Mouse (Mus musculus): ENCODE measurements at regions not wholly inside any gene's neighbourhood (a gene's known extent, or its start where the extent isn't known, plus 50 kb on each side); places are given as distances from the start of the nearest gene placed in this dataset.

DNA sequence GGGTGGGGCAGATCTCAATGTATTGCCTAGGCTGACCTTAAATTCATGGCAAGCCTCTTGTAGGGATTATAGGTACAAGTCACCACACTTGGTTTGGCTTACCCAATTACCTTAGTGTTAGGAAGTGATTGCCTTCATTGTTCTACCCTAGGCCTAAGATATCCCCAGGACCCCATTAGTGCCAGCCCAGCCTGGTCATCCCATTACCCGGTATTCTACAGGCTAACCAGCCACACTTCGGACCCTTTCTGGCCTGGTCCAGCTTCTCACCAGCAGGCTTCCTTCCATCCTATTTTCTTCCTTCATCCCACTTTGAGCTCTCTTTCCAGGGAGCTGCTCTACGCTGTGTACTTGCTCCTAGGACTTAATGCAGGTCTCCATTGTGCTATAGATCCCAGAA lies 59.5 kb downstream of the Tex35 start:
- no peak for ATAC-seq (replicated peaks; ENCODE audit: low FRiP score, low TSS enrichment, low read depth)
- H3K27me3 ChIP-seq (replicated peaks; ENCODE audit: control insufficient read depth, insufficient read depth, low read length) = no peaks in the 10 kb centered on the region
- H3K27ac ChIP-seq (ENCODE audit: low read depth) = no peak overlapping the region
- no peak overlapping the region for H3K9ac ChIP-seq (ENCODE audit: low read length)
- WGBS = 88% methylated on average over 3 of the region's 3 CpGs
- H3K4me3 ChIP-seq (ENCODE audit: low read depth, low read length) = no peak overlapping the region
- no peaks in the 10 kb centered on the region for H3K36me3 ChIP-seq (ENCODE audit: control insufficient read depth, insufficient read depth, low read length)
- no peak overlapping the region for H3K4me2 ChIP-seq (ENCODE audit: low read length)
- H3K9me3 ChIP-seq (ENCODE audit: control insufficient read depth, low read length) = no peaks in the 10 kb centered on the region
- peaks cover 9% of the 10 kb centered on the region for H3K4me1 ChIP-seq (replicated peaks; ENCODE audit: control insufficient read depth, insufficient read depth, low read length)
- DNase-seq (ENCODE audit: low spot score) = no peak

- Histone ChIP-seq H3K27ac (ENCODE audit: low read depth) (no peak overlapping the region), H3K27me3 (replicated peaks; ENCODE audit: control insufficient read depth, insufficient read depth, low read length) (no peaks in the 10 kb centered on the region), H3K4me1 (replicated peaks; ENCODE audit: control insufficient read depth, insufficient read depth, low read length) (peaks cover 9% of the 10 kb centered on the region), H3K9me3 (ENCODE audit: control insufficient read depth, low read length) (no peaks in the 10 kb centered on the region), H3K36me3 (ENCODE audit: control insufficient read depth, insufficient read depth, low read length) (no peaks in the 10 kb centered on the region), H3K4me2 (ENCODE audit: low read length) (no peak overlapping the region), H3K9ac (ENCODE audit: low read length) (no peak overlapping the region), H3K4me3 (ENCODE audit: low read depth, low read length) (no peak overlapping the region)
- ATAC-seq (replicated peaks; ENCODE audit: low FRiP score, low TSS enrichment, low read depth) (no peak), DNase-seq (ENCODE audit: low spot score) (no peak)
- 37% methylated on average over 11 of the region's 11 CpGs for WGBS
These were observed 60.1 kb downstream of the Tex35 start for GRCm38 (mm10) chr1:157048201-157048923.

- Histone ChIP-seq H3K4me2 (ENCODE audit: low read length) (no peak overlapping the region), H3K27me3 (replicated peaks; ENCODE audit: control insufficient read depth, insufficient read depth, low read length) (no peaks in the 10 kb centered on the region), H3K9me3 (ENCODE audit: control insufficient read depth, low read length) (no peaks in the 10 kb centered on the region), H3K4me1 (replicated peaks; ENCODE audit: control insufficient read depth, insufficient read depth, low read length) (peaks cover 9% of the 10 kb centered on the region), H3K36me3 (ENCODE audit: control insufficient read depth, insufficient read depth, low read length) (no peaks in the 10 kb centered on the region), H3K27ac (ENCODE audit: low read depth) (no peak overlapping the region), H3K4me3 (ENCODE audit: low read depth, low read length) (no peak overlapping the region), H3K9ac (ENCODE audit: low read length) (no peak overlapping the region)
- WGBS = 54% methylated on average over 4 of the region's 4 CpGs
- DNase-seq (ENCODE audit: low spot score) (no peak), ATAC-seq (replicated peaks; ENCODE audit: low FRiP score, low TSS enrichment, low read depth) (no peak)
These were observed 60.7 kb downstream of the Tex35 start for GRCm38 (mm10) chr1:157047751-157048200.

- no peaks in the 10 kb centered on the region for H3K36me3 ChIP-seq (ENCODE audit: control insufficient read depth, insufficient read depth, low read length)
- peaks cover 9% of the 10 kb centered on the region for H3K4me1 ChIP-seq (replicated peaks; ENCODE audit: control insufficient read depth, insufficient read depth, low read length)
- no peak overlapping the region for H3K4me2 ChIP-seq (ENCODE audit: low read length)
- H3K9me3 ChIP-seq (ENCODE audit: control insufficient read depth, low read length) = no peaks in the 10 kb centered on the region
- no peak for ATAC-seq (replicated peaks; ENCODE audit: low FRiP score, low TSS enrichment, low read depth)
- H3K27ac ChIP-seq (ENCODE audit: low read depth) = no peak overlapping the region
- H3K9ac ChIP-seq (ENCODE audit: low read length) = no peak overlapping the region
- H3K27me3 ChIP-seq (replicated peaks; ENCODE audit: control insufficient read depth, insufficient read depth, low read length) = no peaks in the 10 kb centered on the region
- no peak overlapping the region for H3K4me3 ChIP-seq (ENCODE audit: low read depth, low read length)
- WGBS = 76% methylated on average over 4 of the region's 4 CpGs
- no peak for DNase-seq (ENCODE audit: low spot score)
These were observed 61.7 kb downstream of the Tex35 start for GRCm38 (mm10) chr1:157046760-157047182.

- no peak for ATAC-seq (replicated peaks; ENCODE audit: low FRiP score, low TSS enrichment, low read depth)
- H3K4me2 ChIP-seq (ENCODE audit: low read length) = peak overlapping the region; percentile 31
- WGBS = 11% methylated on average over 4 of the region's 4 CpGs
- DNase-seq (ENCODE audit: low spot score) = no peak
- H3K27ac ChIP-seq (ENCODE audit: low read depth) = 0 out of 2 replicates have a peak overlapping the region, but pooled peaks have one; percentile 38
- no peaks in the 10 kb centered on the region for H3K9me3 ChIP-seq (ENCODE audit: control insufficient read depth, low read length)
- no peaks in the 10 kb centered on the region for H3K27me3 ChIP-seq (replicated peaks; ENCODE audit: control insufficient read depth, insufficient read depth, low read length)
- no peak overlapping the region for H3K9ac ChIP-seq (ENCODE audit: low read length)
- H3K4me3 ChIP-seq (ENCODE audit: low read depth, low read length) = no peak overlapping the region
- no peaks in the 10 kb centered on the region for H3K36me3 ChIP-seq (ENCODE audit: control insufficient read depth, insufficient read depth, low read length)
- peaks cover 9% of the 10 kb centered on the region; the same call in 1 of the 2 replicates for H3K4me1 ChIP-seq (replicated peaks; ENCODE audit: control insufficient read depth, insufficient read depth, low read length)
These were observed 68.7 kb downstream of the Tex35 start for GRCm38 (mm10) chr1:157039836-157040196.

DNA sequence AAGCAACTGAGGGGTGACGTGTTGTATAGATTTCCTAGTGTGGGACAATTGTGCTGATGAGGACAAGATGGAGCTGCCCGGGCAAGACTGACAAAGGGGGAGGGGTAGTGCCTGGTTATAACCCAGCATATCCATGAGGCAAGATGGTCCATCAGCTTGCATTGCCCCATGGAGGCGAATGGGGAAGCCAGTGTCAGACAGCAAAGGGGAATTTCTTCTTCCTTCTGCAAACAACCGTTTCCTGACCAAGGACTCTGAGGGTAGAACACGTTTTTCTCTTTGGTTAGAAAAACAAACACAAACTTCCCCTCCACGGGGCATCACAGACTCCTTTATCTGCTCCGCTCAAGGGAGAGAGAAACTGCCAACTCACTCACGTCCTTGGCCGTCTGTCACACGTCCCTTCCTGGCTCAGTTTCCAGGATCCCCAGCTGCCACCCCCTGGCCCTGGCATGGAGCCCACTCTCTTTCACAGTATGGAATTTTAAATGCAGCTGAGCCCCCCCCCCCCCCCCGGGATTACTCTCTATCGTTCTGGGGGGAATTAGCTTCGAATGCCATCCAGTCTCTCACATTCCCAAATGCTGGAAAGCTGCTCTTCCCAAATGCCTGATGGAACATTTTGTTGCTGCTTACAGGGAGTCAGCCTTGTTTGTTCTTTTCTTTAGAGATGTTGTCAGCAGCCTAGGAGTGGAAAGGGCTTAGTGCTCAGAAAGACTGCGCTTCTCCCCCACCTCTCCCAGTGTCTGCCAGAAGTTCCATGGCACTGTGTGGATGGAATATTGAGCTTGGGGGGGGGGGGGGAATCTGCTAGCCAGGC lies 69.3 kb downstream of the Tex35 start:
- DNase-seq (ENCODE audit: low spot score) = peak; percentile 63
- peak overlapping the region; percentile 31 for H3K4me2 ChIP-seq (ENCODE audit: low read length)
- no peak overlapping the region for H3K4me3 ChIP-seq (ENCODE audit: low read depth, low read length)
- no peaks in the 10 kb centered on the region for H3K36me3 ChIP-seq (ENCODE audit: control insufficient read depth, insufficient read depth, low read length)
- peak; percentile 62 for ATAC-seq (replicated peaks; ENCODE audit: low FRiP score, low TSS enrichment, low read depth)
- no peak overlapping the region for H3K9ac ChIP-seq (ENCODE audit: low read length)
- 8% methylated on average over 14 of the region's 14 CpGs for WGBS
- H3K9me3 ChIP-seq (ENCODE audit: control insufficient read depth, low read length) = no peaks in the 10 kb centered on the region
- H3K27ac ChIP-seq (ENCODE audit: low read depth) = peak overlapping the region; percentile 38; the same call in 1 of the 2 replicates
- no peaks in the 10 kb centered on the region for H3K27me3 ChIP-seq (replicated peaks; ENCODE audit: control insufficient read depth, insufficient read depth, low read length)
- peaks cover 9% of the 10 kb centered on the region; the same call in 1 of the 2 replicates for H3K4me1 ChIP-seq (replicated peaks; ENCODE audit: control insufficient read depth, insufficient read depth, low read length)

DNA sequence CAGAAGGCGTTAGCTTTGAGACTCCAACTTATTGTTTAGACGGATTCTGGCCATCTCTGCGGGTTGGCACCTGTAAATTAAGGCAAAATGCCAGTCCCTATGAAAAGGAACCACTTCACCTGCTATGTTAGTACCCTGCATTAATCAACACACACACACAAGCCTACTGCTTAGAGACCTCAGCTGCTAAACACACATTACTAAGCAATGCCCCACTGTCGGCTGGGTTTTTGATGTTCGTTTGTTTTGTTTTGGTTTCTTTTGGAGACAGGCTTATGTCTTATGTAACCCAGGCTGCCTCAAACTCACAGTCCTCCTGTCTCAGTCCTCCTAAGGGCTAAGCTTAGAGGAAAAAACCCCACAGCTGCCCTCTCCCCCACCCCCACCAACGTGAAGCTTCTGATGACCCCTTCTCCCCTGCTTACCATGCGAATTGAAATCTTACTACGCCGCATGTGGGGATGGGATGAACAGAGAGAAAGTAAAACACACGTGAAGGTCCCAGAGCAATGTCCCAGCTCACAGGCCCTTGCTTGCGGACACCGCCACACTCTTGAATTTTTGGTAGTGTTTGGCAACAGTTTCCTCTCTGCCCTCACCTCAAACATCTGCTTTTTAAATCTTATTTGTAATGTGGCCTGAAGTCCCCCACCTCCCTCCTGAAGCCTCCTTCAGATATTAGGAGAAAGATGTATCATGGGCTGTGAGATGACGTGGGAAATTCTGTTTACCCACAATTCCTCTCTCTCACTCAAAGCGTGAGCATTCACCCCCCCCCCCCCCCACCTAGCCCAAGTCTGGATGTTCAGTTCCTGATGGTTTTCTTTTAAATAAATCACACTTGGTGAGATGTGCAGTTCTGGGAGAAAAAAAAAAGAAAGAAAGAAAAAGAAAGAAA lies 70.1 kb downstream of the Tex35 start:
- ATAC-seq (replicated peaks; ENCODE audit: low FRiP score, low TSS enrichment, low read depth) = no peak
- no peak for DNase-seq (ENCODE audit: low spot score)
- Histone ChIP-seq H3K27me3 (replicated peaks; ENCODE audit: control insufficient read depth, insufficient read depth, low read length) (no peaks in the 10 kb centered on the region), H3K4me2 (ENCODE audit: low read length) (no peak overlapping the region), H3K27ac (ENCODE audit: low read depth) (no peak overlapping the region), H3K4me1 (replicated peaks; ENCODE audit: control insufficient read depth, insufficient read depth, low read length) (peaks cover 9% of the 10 kb centered on the region; the same call in 1 of the 2 replicates), H3K9me3 (ENCODE audit: control insufficient read depth, low read length) (no peaks in the 10 kb centered on the region), H3K9ac (ENCODE audit: low read length) (no peak overlapping the region), H3K36me3 (ENCODE audit: control insufficient read depth, insufficient read depth, low read length) (no peaks in the 10 kb centered on the region), H3K4me3 (ENCODE audit: low read depth, low read length) (no peak overlapping the region)
- WGBS = 60% methylated on average over 14 of the region's 14 CpGs

- no peak for ATAC-seq (replicated peaks; ENCODE audit: low FRiP score, low TSS enrichment, low read depth)
- Histone ChIP-seq H3K9me3 (ENCODE audit: control insufficient read depth, low read length) (no peaks in the 10 kb centered on the region), H3K36me3 (ENCODE audit: control insufficient read depth, insufficient read depth, low read length) (no peaks in the 10 kb centered on the region), H3K4me1 (replicated peaks; ENCODE audit: control insufficient read depth, insufficient read depth, low read length) (peaks cover 9% of the 10 kb centered on the region; the same call in 1 of the 2 replicates), H3K9ac (ENCODE audit: low read length) (no peak overlapping the region), H3K27me3 (replicated peaks; ENCODE audit: control insufficient read depth, insufficient read depth, low read length) (no peaks in the 10 kb centered on the region), H3K4me3 (ENCODE audit: low read depth, low read length) (no peak overlapping the region), H3K27ac (ENCODE audit: low read depth) (no peak overlapping the region), H3K4me2 (ENCODE audit: low read length) (no peak overlapping the region)
- 82% methylated on average over 10 of the region's 10 CpGs for WGBS
- DNase-seq (ENCODE audit: low spot score) = no peak
These were observed 71.1 kb downstream of the Tex35 start for GRCm38 (mm10) chr1:157037246-157037991.

Measured in intestine, embryonic 14.5 days (tissue).